Mouse (Mus musculus) layer of hippocampus, adult 8-10 months (tissue): ENCODE results near the gene Grik3. TPM values are rescaled to one million over a fixed set of nuclear protein-coding genes. Genes with fewer than 3 reads are reported as not detected.

Experiments used
- DNase-seq, 2 experiments: peaks; one replicate each; pipeline ENCODE4 v3.0.0; 2022; ENCODE audit warnings: low spot score in 2 of 2
- total RNA-seq, 4 experiments: library from RNA; stranded (reverse); gene quantifications; 2 replicates each; pipeline ENCODE4 v1.2.4; 2022

Grik3 gene
- total RNA-seq = 10 to 100 TPM; 24.6 to 30.4 (median 26.8) TPM

- no peak for DNase-seq
Observed at GRCm38 (mm10) chr4:125490661-125491504, at the start of gene Grik3. TSS of gene Grik3 (plus strand) at chr4:125490700.

- DNase-seq = no peak
Observed at GRCm38 (mm10) chr4:125441821-125442220, 48.7 kb upstream of the Grik3 start.

- DNase-seq = no peak
Observed at GRCm38 (mm10) chr4:125444366-125444765, 46.1 kb upstream of the Grik3 start.

DNA sequence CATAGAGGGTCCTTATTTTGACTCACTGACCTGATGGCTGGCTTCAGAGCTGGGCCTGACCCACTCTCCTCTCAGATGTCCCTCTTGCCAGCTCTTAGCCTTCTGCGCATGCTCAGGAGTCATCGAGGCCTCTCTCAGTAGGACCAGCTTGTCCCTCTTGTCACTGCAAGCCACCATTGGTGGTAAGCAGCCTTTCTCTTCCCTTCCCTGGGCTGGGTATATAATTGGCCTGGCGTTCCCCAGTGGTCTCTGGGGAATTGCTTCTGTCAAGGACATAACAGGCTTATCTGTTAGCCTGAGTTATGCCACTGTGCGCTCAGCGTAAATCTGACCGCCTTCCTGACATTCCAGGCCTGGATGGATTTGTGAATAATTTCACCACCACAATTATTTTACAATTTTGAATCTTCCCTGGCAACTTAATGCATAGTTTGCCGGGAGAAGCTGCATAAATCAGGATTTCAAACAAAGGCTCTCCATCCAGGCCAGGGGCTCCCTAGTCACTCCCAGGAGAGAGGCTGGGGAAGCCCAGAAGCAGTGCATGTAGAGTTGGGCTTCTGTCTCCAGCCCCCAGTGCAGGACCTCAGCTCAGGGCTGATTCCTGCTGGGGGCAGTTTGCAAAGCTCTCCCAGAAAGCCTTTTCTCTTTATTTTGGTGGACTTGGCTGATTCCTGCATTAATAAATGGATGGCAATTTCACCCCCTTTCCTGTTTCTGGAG lies 39.7 kb upstream of the Grik3 start:
- DNase-seq = no peak

GRCm38 (mm10) chr4:125451821-125452220 lies 38.7 kb upstream of the Grik3 start:
- DNase-seq = no peak

DNA sequence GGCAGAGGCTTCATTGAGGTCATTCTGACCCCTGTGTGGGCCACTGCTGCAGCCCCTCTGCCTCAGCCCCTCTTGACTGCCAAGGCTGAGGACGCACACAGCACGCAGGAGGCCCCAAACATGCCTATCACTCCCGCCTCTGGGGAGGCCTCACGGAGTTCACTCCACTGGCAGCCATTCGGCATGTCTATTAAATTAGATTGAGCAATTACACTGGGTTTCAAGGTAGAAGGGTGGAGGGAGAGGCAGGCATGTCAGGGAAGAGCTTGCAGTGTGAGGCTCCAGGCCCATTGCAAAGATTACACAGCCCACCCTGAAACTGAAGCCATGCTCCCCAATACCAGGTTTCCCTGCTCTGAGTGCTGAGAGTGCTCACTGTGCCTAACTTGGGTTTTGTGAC lies 34.0 kb upstream of the Grik3 start:
- DNase-seq = no peak

- DNase-seq = no peak
Observed at GRCm38 (mm10) chr4:125457152-125458093, 33.1 kb upstream of the Grik3 start.

GRCm38 (mm10) chr4:125459791-125460190 lies 30.7 kb upstream of the Grik3 start:
- no peak for DNase-seq

- no peak for DNase-seq
Observed at GRCm38 (mm10) chr4:125469711-125470372, 20.7 kb upstream of the Grik3 start.

- no peak for DNase-seq
Observed at GRCm38 (mm10) chr4:125474903-125475302, 15.6 kb upstream of the Grik3 start.

DNA sequence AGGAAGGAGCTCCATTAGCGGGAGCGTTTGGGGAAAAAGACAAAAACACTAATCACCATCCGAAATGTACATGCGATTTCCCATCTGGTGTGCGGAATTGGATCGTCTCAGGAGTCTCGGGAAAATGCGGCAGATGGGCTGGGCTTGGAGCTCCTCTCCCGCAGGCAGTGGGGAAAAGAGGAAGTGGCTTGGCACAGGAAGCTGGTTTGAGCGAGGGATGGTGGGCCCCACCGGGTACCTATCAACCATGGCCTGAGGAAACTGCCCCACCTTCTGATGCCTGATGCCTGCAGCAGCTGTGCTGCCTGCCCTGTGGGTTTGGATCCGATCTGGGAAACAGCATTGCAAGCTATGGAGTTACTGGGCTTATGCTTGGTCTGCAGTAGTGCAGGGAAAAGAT lies 12.4 kb upstream of the Grik3 start:
- DNase-seq = peak; percentile 65 to 72

GRCm38 (mm10) chr4:125481256-125481655 lies 9.2 kb upstream of the Grik3 start:
- DNase-seq = no peak

DNA sequence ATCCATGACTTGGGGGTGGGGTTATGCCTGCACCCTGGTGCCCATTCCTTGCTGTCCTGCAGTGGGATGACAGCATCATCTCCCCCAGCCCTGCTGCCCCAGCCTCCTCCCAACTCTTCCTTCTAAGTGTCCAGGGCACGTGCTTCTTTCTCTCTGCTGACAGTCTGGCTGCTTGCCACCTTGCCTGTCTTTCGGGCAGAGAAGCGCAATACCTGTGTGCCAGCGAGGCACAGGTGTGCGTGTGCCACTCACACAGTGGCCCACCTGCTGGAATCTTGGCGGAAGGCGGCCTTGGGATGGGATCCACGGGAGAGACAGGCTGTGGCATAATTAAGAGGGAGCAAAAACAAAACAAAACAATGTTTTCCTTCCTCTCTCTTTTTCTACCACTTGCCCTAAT lies 6.4 kb upstream of the Grik3 start:
- no peak for DNase-seq

GRCm38 (mm10) chr4:125485416-125486239 lies 4.9 kb upstream of the Grik3 start:
- DNase-seq = no peak

DNA sequence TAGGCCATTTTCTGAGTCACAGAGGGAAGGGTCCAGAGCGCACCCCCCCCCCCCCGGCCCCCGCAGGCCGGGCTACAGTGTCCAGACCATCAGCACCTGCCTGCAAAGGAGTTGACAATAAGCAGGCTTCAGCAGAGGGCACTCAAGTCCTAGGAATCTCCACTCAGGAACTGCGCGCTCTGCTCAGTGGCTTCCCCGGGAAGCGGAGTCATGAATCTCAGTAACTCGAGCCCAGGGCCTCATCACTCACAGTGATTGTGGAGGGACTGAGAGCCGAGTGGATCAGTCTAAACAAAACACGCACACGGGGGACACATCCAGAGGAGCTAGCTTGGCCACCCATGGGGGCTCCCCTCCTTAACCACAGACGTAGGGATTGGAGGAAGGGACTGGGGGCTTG lies 3.9 kb upstream of the Grik3 start:
- no peak for DNase-seq

DNA sequence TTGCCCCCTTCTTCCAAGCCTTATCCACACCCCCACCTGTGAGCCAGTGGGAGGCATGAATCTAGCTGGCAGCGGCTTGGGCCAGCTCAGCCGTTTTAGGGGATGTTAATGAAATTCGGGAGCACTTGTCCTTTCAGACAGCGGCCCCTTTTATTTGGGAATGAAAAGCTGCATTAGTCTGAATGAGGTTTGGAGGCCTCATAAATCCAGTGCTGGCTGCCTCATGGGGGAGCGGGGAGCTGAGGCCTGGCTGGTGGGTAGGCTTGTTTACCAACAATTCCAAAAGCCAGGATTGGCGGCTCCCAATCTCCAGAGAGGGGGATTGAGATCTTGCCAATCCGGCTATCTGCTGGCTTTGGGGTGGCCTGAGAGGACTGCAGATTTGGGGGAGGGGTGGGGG lies 3.5 kb upstream of the Grik3 start:
- no peak for DNase-seq

GRCm38 (mm10) chr4:125488796-125489637 lies 1.5 kb upstream of the Grik3 start:
- no peak for DNase-seq

DNA sequence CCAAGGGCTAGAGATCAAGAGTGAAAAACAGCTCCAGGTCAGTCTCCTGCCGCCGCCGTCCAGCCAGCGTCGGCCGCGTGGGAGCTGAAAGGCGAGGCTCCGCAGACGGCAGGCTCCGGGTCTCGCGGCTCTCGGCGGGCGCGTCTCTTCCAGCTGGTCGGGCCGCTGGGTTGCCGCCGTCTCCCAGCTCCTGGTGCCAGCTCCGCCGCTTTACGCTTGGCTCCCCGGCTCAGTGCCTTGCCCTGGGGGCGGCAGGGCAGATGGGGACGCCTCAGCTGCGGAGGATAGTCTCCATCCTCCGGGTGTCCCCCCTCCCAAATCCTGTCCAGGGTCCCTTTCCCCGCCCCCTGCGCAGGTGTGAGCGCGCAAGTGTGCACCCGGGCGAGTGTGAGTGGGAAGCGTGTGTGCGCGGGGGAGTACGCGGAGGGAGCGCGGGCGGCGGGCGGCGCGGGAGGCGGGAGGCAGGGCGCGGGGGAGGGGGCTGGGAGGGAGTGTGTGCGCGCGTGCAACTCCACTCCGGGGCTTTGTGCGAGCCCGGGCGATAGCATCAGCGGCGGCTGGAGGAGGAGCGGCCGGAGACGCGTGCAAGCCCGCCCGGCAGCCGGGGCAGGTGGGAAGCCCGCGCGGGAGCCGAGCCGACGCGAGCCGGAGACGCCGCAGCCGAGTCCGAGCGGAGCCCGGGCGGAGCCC lies 454 bp upstream of the Grik3 start:
- peak in 1 of 2 experiments; percentile 36 for DNase-seq
